Mouse (Mus musculus) forebrain, embryonic 14.5 days (tissue): ENCODE measurements around the gene Rab6b. TPM values are rescaled to one million over a fixed set of nuclear protein-coding genes. Genes with fewer than 3 reads are reported as not detected.

Experiments used
- ATAC-seq: fragments of 200-750 bp; cut with Nextera tagmentation; 2 replicates; pipeline ENCODE4 v1.8.0; 2017; ENCODE audit warnings: mild to moderate bottlenecking, moderate library complexity
- DNase-seq: peaks from one replicate; pipeline ENCODE4 v3.0.0-alpha.2; 2015; ENCODE audit warnings: low spot score
- H3K27ac ChIP-seq: fragments of 300-500 bp; sonication (generic); 2 replicates; pipeline ENCODE4 v1.5.1; 2014; ENCODE audit warnings: low read depth, mild to moderate bottlenecking, control low read depth, low read length, moderate library complexity
- H3K27me3 ChIP-seq: fragments of 300-500 bp; sonication (generic); replicated peaks from 2 replicates; pipeline ENCODE4 v1.6.1; 2014; ENCODE audit warnings: low read length, control low read depth, mixed read lengths; ENCODE audit not compliant: control insufficient read depth, insufficient read depth
- H3K36me3 ChIP-seq: fragments of 300-500 bp; sonication (generic); 2 replicates; pipeline ENCODE4 v1.6.1; 2014; ENCODE audit warnings: low read length, control low read depth; ENCODE audit not compliant: control insufficient read depth, insufficient read depth
- H3K4me1 ChIP-seq: fragments of 300-500 bp; sonication (generic); 2 replicates; pipeline ENCODE4 v1.6.1; 2014; ENCODE audit warnings: antibody characterized with exemption, low read length, control low read depth; ENCODE audit not compliant: control insufficient read depth, insufficient read depth
- H3K4me2 ChIP-seq: fragments of 300-500 bp; sonication (generic); 2 replicates; pipeline ENCODE4 v1.6.1; 2014; ENCODE audit warnings: mild to moderate bottlenecking, control low read depth, low read length
- H3K4me3 ChIP-seq: fragments of 300-500 bp; sonication (generic); 2 replicates; pipeline ENCODE4 v1.5.1; 2014; ENCODE audit warnings: low read depth, low read length, control low read depth
- H3K9ac ChIP-seq: fragments of 300-500 bp; sonication (generic); 2 replicates; pipeline ENCODE4 v1.6.1; 2014; ENCODE audit warnings: mild to moderate bottlenecking, low read length, control low read depth, moderate library complexity
- H3K9me3 ChIP-seq: fragments of 300-500 bp; sonication (generic); replicated peaks from 2 replicates; pipeline ENCODE4 v1.6.1; 2016; ENCODE audit warnings: low read length, control low read depth, mixed read lengths; ENCODE audit not compliant: control insufficient read depth
- WGBS: fragments of 180-500 bp; shearing (Covaris S2); extraction: QIAGEN DNeasy Blood & Tissue Kit; methylation state at CpG from one replicate; pipeline ENCODE4 v1.1.7; 2014; 5-methylcytosine and 5-hydroxymethylcytosine counted together
- polyA plus RNA-seq: library from polyadenylated mRNA; unstranded; fragments of >200 nt; fragmentation: Nextera tagmentation; extraction: Ambion mirVana; gene quantifications from 2 replicates; pipeline ENCODE4 v1.2.1, GENCODE M21; 2014

Rab6b gene
- polyA plus RNA-seq, 1 experiment from 2014 or later = 32.5 TPM

GRCm38 (mm10) chr9:103232232-103233005 lies 120.8 kb downstream of the Rab6b start:
- 86% methylated on average over 7 of the region's 7 CpGs for WGBS
- H3K27me3 ChIP-seq = no peaks in the 10 kb centered on the region
- no peak for ATAC-seq

GRCm38 (mm10) chr9:103233006-103233395 lies 121.4 kb downstream of the Rab6b start:
- ATAC-seq = no peak
- H3K4me3 ChIP-seq = no peak overlapping the region
- H3K9me3 ChIP-seq = no peaks in the 10 kb centered on the region
- H3K36me3 ChIP-seq = no peaks in the 10 kb centered on the region
- no peak overlapping the region for H3K27ac ChIP-seq
- H3K4me2 ChIP-seq = no peak overlapping the region
- WGBS = 79% methylated on average over 7 of the region's 7 CpGs
- peaks cover 6% of the 10 kb centered on the region; the same call in 1 of the 2 replicates for H3K4me1 ChIP-seq
- no peaks in the 10 kb centered on the region for H3K27me3 ChIP-seq
- no peak for DNase-seq
- H3K9ac ChIP-seq = no peak overlapping the region

More at GRCm38 (mm10) chr9:103232232-103233005, 120.8 kb downstream of the Rab6b start:
- Histone ChIP-seq H3K4me1 (peaks cover 6% of the 10 kb centered on the region; the same call in 1 of the 2 replicates), H3K9me3 (no peaks in the 10 kb centered on the region), H3K4me2 (no peak overlapping the region), H3K27ac (no peak overlapping the region), H3K36me3 (no peaks in the 10 kb centered on the region), H3K4me3 (no peak overlapping the region), H3K9ac (no peak overlapping the region)
- DNase-seq = no peak

DNA sequence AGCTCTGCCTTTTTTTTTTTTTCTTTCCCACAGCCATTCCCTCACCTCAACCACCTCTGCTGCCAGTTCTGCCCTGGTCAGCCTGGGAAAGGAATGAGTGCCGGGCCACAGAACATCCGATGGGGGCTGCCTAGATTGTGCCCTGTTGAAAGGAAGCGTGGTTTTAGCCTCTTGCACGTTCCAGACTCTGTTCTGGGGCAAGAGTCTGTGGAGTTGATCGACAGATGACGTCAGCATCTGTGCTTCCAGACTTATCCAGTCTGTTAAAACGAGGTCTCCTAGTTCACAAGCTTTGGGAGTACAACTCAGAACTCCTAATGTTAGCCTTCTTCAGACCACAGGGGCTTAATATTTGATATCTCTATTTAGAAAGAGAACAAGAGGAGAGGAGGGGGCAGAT lies 122.5 kb downstream of the Rab6b start:
- Histone ChIP-seq H3K36me3 (no peaks in the 10 kb centered on the region), H3K27me3 (no peaks in the 10 kb centered on the region), H3K9ac (no peak overlapping the region), H3K4me2 (no peak overlapping the region), H3K4me1 (peaks cover 6% of the 10 kb centered on the region; the same call in 1 of the 2 replicates), H3K9me3 (no peaks in the 10 kb centered on the region), H3K27ac (no peak overlapping the region), H3K4me3 (no peak overlapping the region)
- no peak for DNase-seq
- 79% methylated on average over 7 of the region's 7 CpGs for WGBS
- no peak for ATAC-seq

- no peaks in the 10 kb centered on the region for H3K36me3 ChIP-seq
- no peak overlapping the region for H3K4me2 ChIP-seq
- H3K4me1 ChIP-seq = peaks cover 6% of the 10 kb centered on the region; the same call in 1 of the 2 replicates
- no peak for ATAC-seq
- H3K27ac ChIP-seq = no peak overlapping the region
- H3K9me3 ChIP-seq = no peaks in the 10 kb centered on the region
- 59% methylated on average over 7 of the region's 7 CpGs for WGBS
- no peaks in the 10 kb centered on the region for H3K27me3 ChIP-seq
- no peak for DNase-seq
- no peak overlapping the region for H3K4me3 ChIP-seq
- no peak overlapping the region for H3K9ac ChIP-seq
Observed at GRCm38 (mm10) chr9:103234565-103235165, 123.1 kb downstream of the Rab6b start.

Other genes with a start within 250 kb of the Rab6b start
- gene Slco2a1, start 123.1 kb upstream of the Rab6b start, polyA plus RNA-seq = 1.2 and 1.8 TPM in 2 replicates
- gene Srprb, start 90.3 kb downstream of the Rab6b start, polyA plus RNA-seq = 55.8 and 61.7 TPM in 2 replicates
- gene Gm20425, start 118.5 kb downstream of the Rab6b start, polyA plus RNA-seq = 0.63 and 2.7 TPM in 2 replicates
- 30.0 and 41.3 TPM in 2 replicates for gene Trf, start 118.7 kb downstream of the Rab6b start, polyA plus RNA-seq
- gene 1300017J02Rik, start 193.3 kb downstream of the Rab6b start, polyA plus RNA-seq = 0.29 and 0.93 TPM in 2 replicates
- 31.2 and 31.4 TPM in 2 replicates for gene Topbp1, start 193.4 kb downstream of the Rab6b start, polyA plus RNA-seq